Comparison of ENCODE assay signal across 8 mouse cellular contexts in genomic region chr1:130371895-130372528, GRCm38 (mm10). TPM values are rescaled to one million over a fixed set of nuclear protein-coding genes. Genes with fewer than 3 reads are reported as not detected.
DNase-seq lines count a peak whose midpoint lies in the region; ATAC-seq lines count a peak whose summit lies in the region.

No protein-coding gene starts in this region.

- no peak overlapping the region for H3K4me2 ChIP-seq in embryonic facial prominence, embryonic 14.5 days (ENCODE audit: low read depth, low read length)
- no peak overlapping the region for H3K4me2 ChIP-seq in hindbrain, embryonic 14.5 days (replicated peaks)

- DNase-seq in thymus, postnatal 0 days (ENCODE audit: low spot score): peak; percentile 20
- DNase-seq in thymus, adult 18-20 months: no peak
- peak; percentile 36 to 47 for DNase-seq in adrenal gland, postnatal 36 days
- peak; percentile 54 for DNase-seq in embryonic facial prominence, embryonic 14.5 days (ENCODE audit: low spot score)
- DNase-seq in hindbrain, embryonic 14.5 days (ENCODE audit: low spot score): peak; percentile 86
- DNase-seq in left cerebral cortex, adult 11 months (ENCODE audit: low spot score): peak; percentile 42
- peak; percentile 38 for DNase-seq in midbrain, embryonic 10.5 days (ENCODE audit: low spot score)
- DNase-seq in thymus, postnatal 25 days: peak; percentile 17

- no peak overlapping the region for H3K9ac ChIP-seq in embryonic facial prominence, embryonic 14.5 days (ENCODE audit: low read depth, low read length)
- H3K9ac ChIP-seq in hindbrain, embryonic 14.5 days: no peak overlapping the region

- no peaks in the 10 kb centered on the region for H3K27me3 ChIP-seq in embryonic facial prominence, embryonic 14.5 days (replicated peaks; ENCODE audit: control insufficient read depth, insufficient read depth, low read length)
- no peaks in the 10 kb centered on the region for H3K27me3 ChIP-seq in hindbrain, embryonic 14.5 days (ENCODE audit: control insufficient read depth, insufficient read depth, low read length)
- H3K27me3 ChIP-seq in midbrain, embryonic 10.5 days (ENCODE audit: low read depth, poor library complexity, severe bottlenecking): no peaks in the 10 kb centered on the region

- ATAC-seq in embryonic facial prominence, embryonic 14.5 days (ENCODE audit: low read depth): no peak
- no peak for ATAC-seq in hindbrain, embryonic 14.5 days (ENCODE audit: low FRiP score)

- H3K9me3 ChIP-seq in embryonic facial prominence, embryonic 14.5 days (ENCODE audit: control insufficient read depth, low read length): no peaks in the 10 kb centered on the region
- no peaks in the 10 kb centered on the region for H3K9me3 ChIP-seq in hindbrain, embryonic 14.5 days (ENCODE audit: control insufficient read depth, low read length)
- no peaks in the 10 kb centered on the region for H3K9me3 ChIP-seq in midbrain, embryonic 10.5 days (replicated peaks)

- no peak overlapping the region for H3K27ac ChIP-seq in embryonic facial prominence, embryonic 14.5 days (replicated peaks; ENCODE audit: low read depth, low read length)
- no peak overlapping the region for H3K27ac ChIP-seq in hindbrain, embryonic 14.5 days
- no peak overlapping the region for H3K27ac ChIP-seq in midbrain, embryonic 10.5 days (replicated peaks)

- 38% methylated on average over 7 of the region's 7 CpGs for WGBS in embryonic facial prominence, embryonic 14.5 days
- 37% methylated on average over 7 of the region's 7 CpGs for WGBS in hindbrain, embryonic 14.5 days
- WGBS in midbrain, embryonic 10.5 days: 43% methylated on average over 7 of the region's 7 CpGs

- no peaks in the 10 kb centered on the region for H3K4me1 ChIP-seq in embryonic facial prominence, embryonic 14.5 days (ENCODE audit: control insufficient read depth, insufficient read depth, low read length)
- H3K4me1 ChIP-seq in hindbrain, embryonic 14.5 days (replicated peaks; ENCODE audit: control insufficient read depth, insufficient read depth, low read length): no peaks in the 10 kb centered on the region
- H3K4me1 ChIP-seq in midbrain, embryonic 10.5 days: no peaks in the 10 kb centered on the region

- no peaks in the 10 kb centered on the region for H3K36me3 ChIP-seq in embryonic facial prominence, embryonic 14.5 days (ENCODE audit: control insufficient read depth, insufficient read depth, low read length)
- H3K36me3 ChIP-seq in hindbrain, embryonic 14.5 days (replicated peaks; ENCODE audit: control insufficient read depth, insufficient read depth): no peaks in the 10 kb centered on the region
- H3K36me3 ChIP-seq in midbrain, embryonic 10.5 days: no peaks in the 10 kb centered on the region

- H3K4me3 ChIP-seq in embryonic facial prominence, embryonic 14.5 days (ENCODE audit: low read depth, low read length): no peak overlapping the region
- no peak overlapping the region for H3K4me3 ChIP-seq in hindbrain, embryonic 14.5 days (replicated peaks; ENCODE audit: low read length)
- no peak overlapping the region for H3K4me3 ChIP-seq in midbrain, embryonic 10.5 days

RNA-seq across cellular contexts. Expression of gene Cd55b, which starts 50.8 kb away (rescaled TPM):
- 0.20 TPM in 1 of 2 replicates, not detected in the other for polyA plus RNA-seq in thymus, postnatal 0 days (2015; fragmentation: Nextera tagmentation; extraction: Ambion mirVana)
- total RNA-seq in adrenal gland, postnatal 36 days (2021): under 1 TPM in 1 of 2 experiments, not detected in 1; 0.40 TPM
- polyA plus RNA-seq in embryonic facial prominence, embryonic 14.5 days (2014; fragmentation: Nextera tagmentation; extraction: Ambion mirVana): 0.38 TPM in 1 of 2 replicates, not detected in the other
- not detected in 2 replicates for polyA plus RNA-seq in hindbrain, embryonic 14.5 days (2014; fragmentation: Nextera tagmentation; extraction: Ambion mirVana)
- polyA plus RNA-seq in midbrain, embryonic 10.5 days (2016; fragmentation: Nextera tagmentation; extraction: Ambion mirVana): not detected in 2 replicates

Comparison
In these comparisons a context has a peak if more than half of its experiments do, and no peak if none do; other contexts are left out.
1. DNase-seq: peak in thymus, postnatal 0 days (single experiment), adrenal gland, postnatal 36 days (2 of 2), embryonic facial prominence, embryonic 14.5 days (single experiment), hindbrain, embryonic 14.5 days (single experiment), left cerebral cortex, adult 11 months (single experiment), midbrain, embryonic 10.5 days (single experiment) and thymus, postnatal 25 days (single experiment); none in thymus, adult 18-20 months (0 of 2).